9 mouse cellular contexts compared by ENCODE assay signal in the genomic region with DNA sequence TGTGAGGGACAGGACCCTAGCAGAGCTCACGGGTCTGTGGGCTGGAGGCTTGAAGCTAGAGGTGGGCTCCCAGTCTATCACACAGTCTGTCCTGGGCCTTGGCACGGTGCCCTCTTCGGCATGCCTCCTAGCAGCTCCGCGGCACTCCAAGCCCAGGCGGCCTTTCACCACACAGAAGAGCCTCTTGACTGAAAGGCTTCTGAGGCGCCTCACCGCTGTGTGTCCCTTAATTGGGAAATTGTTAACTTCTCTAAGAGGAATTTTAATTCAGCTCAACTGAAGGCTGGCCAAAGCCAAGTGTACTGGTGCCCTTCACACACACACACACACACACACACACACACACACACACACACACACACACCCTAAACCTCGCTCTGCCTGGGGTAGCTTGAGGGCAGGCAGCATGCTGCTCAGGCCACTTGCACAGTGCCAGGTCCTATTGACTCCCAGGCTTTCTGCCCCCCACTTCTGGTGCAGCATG. TPM values are rescaled to one million over a fixed set of nuclear protein-coding genes. Genes with fewer than 3 reads are reported as not detected.
DNase-seq lines count a peak whose midpoint lies in the region; ATAC-seq and TF ChIP-seq lines count a peak whose summit lies in the region.
"Had no signal": no experiment of that assay in that cellular context is flagged by ENCODE, and none has a peak within 500 bp of the region (broad histone marks: within the 10 kb centered on the region; RNA-seq: fewer than 3 reads in every experiment).

No protein-coding gene starts in this region.

- H3K4me2 ChIP-seq in limb, embryonic 13.5 days (replicated peaks) = no peak overlapping the region
- H3K4me2 ChIP-seq in hindbrain, postnatal 0 days (ENCODE audit: low read depth, low read length) = no peak overlapping the region
- H3K4me2 ChIP-seq in midbrain, embryonic 16.5 days (ENCODE audit: low read length) = no peak overlapping the region

- no peaks in the 10 kb centered on the region for H3K36me3 ChIP-seq in limb, embryonic 13.5 days
- H3K36me3 ChIP-seq in limb, embryonic 10.5 days = no peaks in the 10 kb centered on the region
- no peaks in the 10 kb centered on the region for H3K36me3 ChIP-seq in hindbrain, postnatal 0 days (ENCODE audit: insufficient read depth, low read length)
- no peaks in the 10 kb centered on the region for H3K36me3 ChIP-seq in midbrain, embryonic 16.5 days (ENCODE audit: control insufficient read depth, insufficient read depth, low read length)

- peak; percentile 34 for DNase-seq in cerebellum, adult 11-12 months
- no peak for DNase-seq in cerebellum, adult 9-10 months
- no peak for DNase-seq in limb, embryonic 10.5 days (ENCODE audit: low spot score)
- DNase-seq in hindbrain, postnatal 0 days (ENCODE audit: low spot score) = peak; percentile 78
- DNase-seq in embryo, embryonic 10.5 days (ENCODE audit: low spot score) = no peak

- no peaks in the 10 kb centered on the region; the same call in 1 of the 2 replicates for H3K27me3 ChIP-seq in limb, embryonic 13.5 days
- H3K27me3 ChIP-seq in limb, embryonic 10.5 days (ENCODE audit: low read depth, poor library complexity, severe bottlenecking) = 0 out of 2 replicates have a peak, but pooled peaks cover 3% of the 10 kb centered on the region
- H3K27me3 ChIP-seq in hindbrain, postnatal 0 days (ENCODE audit: insufficient read depth, low read length) = no peaks in the 10 kb centered on the region
- no peaks in the 10 kb centered on the region for H3K27me3 ChIP-seq in midbrain, embryonic 16.5 days (ENCODE audit: control insufficient read depth, insufficient read depth, low read depth, low read length)

- TF ChIP-seq CTCF in hindbrain, postnatal 0 days (IDR thresholded peaks at IDR 0.05; ENCODE audit: low read depth) = no peak

- H3K4me3 ChIP-seq in limb, embryonic 13.5 days = no peak overlapping the region
- H3K4me3 ChIP-seq in limb, embryonic 10.5 days = no peak overlapping the region
- no peak overlapping the region for H3K4me3 ChIP-seq in hindbrain, postnatal 0 days (ENCODE audit: low read length)
- H3K4me3 ChIP-seq in midbrain, embryonic 16.5 days (ENCODE audit: low read depth, low read length) = no peak overlapping the region

- 0 out of 2 replicates have a peak, but pooled peaks have one; percentile 24 for ATAC-seq in limb, embryonic 13.5 days (ENCODE audit: low FRiP score, low read depth)
- ATAC-seq in hindbrain, postnatal 0 days = peak; percentile 72
- peak; percentile 73 for ATAC-seq in midbrain, embryonic 16.5 days
- no peak for ATAC-seq in CD4-positive, CD25-positive, alpha-beta regulatory T cell, adult 4 months
- ATAC-seq: activated CD4-positive, CD25-positive, alpha-beta regulatory T cell, adult 4 months had no signal

- 64% methylated on average over 8 of the region's 9 CpGs for WGBS in limb, embryonic 13.5 days
- WGBS in limb, embryonic 10.5 days = 90% methylated on average over 9 of the region's 9 CpGs
- WGBS in hindbrain, postnatal 0 days = 33% methylated on average over 9 of the region's 9 CpGs
- WGBS in midbrain, embryonic 16.5 days = 45% methylated on average over 9 of the region's 9 CpGs

- H3K4me1 ChIP-seq in limb, embryonic 13.5 days = peaks cover 14% of the 10 kb centered on the region; the same call in 1 of the 2 replicates
- peaks cover 23% of the 10 kb centered on the region for H3K4me1 ChIP-seq in limb, embryonic 10.5 days
- H3K4me1 ChIP-seq in hindbrain, postnatal 0 days (ENCODE audit: insufficient read depth, low read length) = 0 out of 2 replicates have a peak, but pooled peaks cover 4% of the 10 kb centered on the region
- peaks cover 4% of the 10 kb centered on the region; the same call in 1 of the 2 replicates for H3K4me1 ChIP-seq in midbrain, embryonic 16.5 days (ENCODE audit: control insufficient read depth, insufficient read depth, low read length)

- H3K9ac ChIP-seq in limb, embryonic 13.5 days = no peak overlapping the region
- H3K9ac ChIP-seq in hindbrain, postnatal 0 days (replicated peaks; ENCODE audit: low read length) = no peak overlapping the region
- H3K9ac ChIP-seq in midbrain, embryonic 16.5 days (ENCODE audit: low read depth, low read length) = no peak overlapping the region

- no peak overlapping the region for H3K27ac ChIP-seq in limb, embryonic 13.5 days
- H3K27ac ChIP-seq in limb, embryonic 10.5 days = no peak overlapping the region
- H3K27ac ChIP-seq in hindbrain, postnatal 0 days = no peak overlapping the region
- H3K27ac ChIP-seq in midbrain, embryonic 16.5 days (ENCODE audit: low read length) = peak overlapping the region; percentile 22; the same call in 1 of the 2 replicates

- no peaks in the 10 kb centered on the region for H3K9me3 ChIP-seq in limb, embryonic 13.5 days
- no peaks in the 10 kb centered on the region for H3K9me3 ChIP-seq in limb, embryonic 10.5 days (replicated peaks)
- no peaks in the 10 kb centered on the region for H3K9me3 ChIP-seq in hindbrain, postnatal 0 days (ENCODE audit: low read length)
- H3K9me3 ChIP-seq in midbrain, embryonic 16.5 days (replicated peaks; ENCODE audit: control insufficient read depth, low read length, poor library complexity, severe bottlenecking) = no peaks in the 10 kb centered on the region

RNA-seq across cellular contexts. Expression of gene Lingo1, which starts 28.6 kb away (rescaled TPM):
- polyA plus RNA-seq in limb, embryonic 13.5 days (2015; fragmentation: Nextera tagmentation; extraction: Ambion mirVana) = 3.0 and 3.4 TPM in 2 replicates
- polyA plus RNA-seq in limb, embryonic 10.5 days (2016; fragmentation: Nextera tagmentation; extraction: Ambion mirVana) = 0.85 and 1.8 TPM in 2 replicates
- total RNA-seq in hindbrain, postnatal 0 days (2014; rRNA removed) = 181 and 192 TPM in 2 replicates
- 81.0 and 88.6 TPM in 2 replicates for polyA plus RNA-seq in hindbrain, postnatal 0 days (2015; fragmentation: Nextera tagmentation; extraction: Ambion mirVana)
- 71.0 and 83.0 TPM in 2 replicates for polyA plus RNA-seq in midbrain, embryonic 16.5 days (2015; fragmentation: Nextera tagmentation; extraction: Ambion mirVana)
- not detected for polyA plus RNA-seq in CD4-positive, CD25-positive, alpha-beta regulatory T cell, adult 4 months (2017; shearing (Covaris generic))
- polyA plus RNA-seq: activated CD4-positive, CD25-positive, alpha-beta regulatory T cell, adult 4 months had no signal

Comparison
In these comparisons a context has a peak if more than half of its experiments do, and no peak if none do; other contexts are left out.
1. DNase-seq: peak in cerebellum, adult 11-12 months (single experiment) and hindbrain, postnatal 0 days (single experiment); none in cerebellum, adult 9-10 months (single experiment), limb, embryonic 10.5 days (single experiment) and embryo, embryonic 10.5 days (single experiment).
2. RNA of gene Lingo1, which starts 28.6 kb away (polyA plus RNA-seq): 81.0 to 88.6 TPM in hindbrain, postnatal 0 days and 71.0 to 83.0 TPM in midbrain, embryonic 16.5 days; 3.0 to 3.4 TPM in limb, embryonic 13.5 days, 0.85 to 1.8 TPM in limb, embryonic 10.5 days and not detected in CD4-positive, CD25-positive, alpha-beta regulatory T cell, adult 4 months; every median in the first group is over 10 times any median in the second.